Mouse (Mus musculus) spleen, postnatal 14 days (tissue): ENCODE measurements at regions not wholly inside any gene's neighbourhood (a gene's known extent, or its start where the extent isn't known, plus 50 kb on each side); places are given as distances from the start of the nearest gene placed in this dataset.

Experiments
- DNase-seq, 2 experiments: peaks; one replicate each; pipeline ENCODE4 v3.0.0; 2021 to 2022; ENCODE audit warnings: low spot score in 2 of 2

- DNase-seq: no peak
Measured at GRCm38 (mm10) chr12:25265560-25266525, 168.9 kb upstream of the Id2 start.

DNA sequence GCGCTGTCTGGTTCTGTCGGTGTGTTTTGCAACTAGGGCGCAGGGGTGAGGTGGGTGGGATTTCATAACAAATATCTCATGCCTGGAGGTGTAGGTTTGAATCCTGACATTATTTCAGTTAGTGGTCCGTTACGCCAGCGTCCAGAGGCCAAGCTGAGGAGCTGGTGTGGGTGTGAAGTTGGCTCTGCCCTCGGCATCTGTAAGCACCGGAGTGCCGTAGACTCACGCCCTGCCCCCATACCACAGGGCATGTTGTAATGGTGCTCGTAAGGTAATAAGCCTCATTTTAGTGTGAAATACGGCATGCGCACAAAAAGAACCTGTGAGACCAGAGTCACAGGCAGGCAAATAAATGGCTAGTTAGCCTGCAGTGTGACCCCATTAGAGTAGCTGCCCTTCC is 168.1 kb upstream of the Id2 start:
- DNase-seq: no peak

DNA sequence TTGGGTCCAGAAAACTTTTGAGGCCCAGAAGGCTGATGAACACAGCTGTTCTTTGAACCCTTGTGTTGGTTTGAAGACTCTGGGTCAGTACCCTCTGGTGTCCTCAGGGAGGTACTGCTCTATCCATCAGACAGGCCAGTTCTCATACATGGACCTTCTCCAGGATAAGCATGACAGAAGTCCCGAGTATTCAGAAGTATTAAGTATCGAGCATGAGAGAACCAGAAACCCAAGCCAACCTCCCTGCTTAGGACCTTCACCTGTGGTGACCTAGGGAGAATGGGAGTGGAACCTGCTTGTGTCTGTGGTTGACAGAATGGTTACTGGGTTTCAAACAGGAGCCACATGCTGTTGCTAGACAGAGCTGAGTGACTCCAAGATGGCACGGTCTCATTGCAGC is 167.5 kb upstream of the Id2 start:
- no peak for DNase-seq

DNA sequence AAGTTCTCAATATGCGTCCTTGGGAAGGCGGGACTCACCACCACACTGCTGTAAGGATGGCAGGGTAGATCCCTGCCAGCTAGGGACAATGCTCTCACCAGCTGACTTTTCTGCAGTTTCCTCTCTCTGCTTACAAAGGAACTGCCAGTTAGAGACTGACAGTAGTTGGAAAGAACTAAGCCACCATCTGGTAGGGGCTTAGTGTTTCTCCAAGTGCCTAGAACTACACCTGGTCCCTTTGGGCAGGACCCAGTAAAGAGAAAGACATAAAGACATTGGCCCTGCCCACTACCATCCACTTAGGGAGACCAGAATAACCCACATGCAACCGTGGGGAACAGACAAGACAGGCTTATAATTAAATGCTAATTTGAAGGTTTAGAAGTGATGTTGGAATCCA is 165.5 kb upstream of the Id2 start:
- no peak for DNase-seq

DNA sequence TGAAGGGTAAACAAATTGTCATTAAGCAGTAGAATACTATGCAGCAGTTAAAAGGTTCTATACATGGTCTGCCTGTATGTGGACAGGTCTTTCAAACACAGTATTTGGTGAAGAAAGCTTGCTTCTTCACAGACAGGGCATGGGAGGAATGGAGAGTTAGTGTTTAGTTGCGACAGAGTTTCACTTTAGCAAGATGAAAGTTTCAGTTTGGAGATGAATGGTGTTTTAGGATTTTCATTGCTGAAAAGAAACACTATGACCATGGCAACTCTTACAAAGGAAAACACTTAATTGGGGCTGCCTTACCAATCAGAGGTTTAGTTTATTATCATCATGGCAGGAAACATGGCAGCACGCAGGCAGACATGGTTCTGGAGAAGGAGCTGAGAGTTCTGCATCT is 162.2 kb upstream of the Id2 start:
- DNase-seq: no peak

DNA sequence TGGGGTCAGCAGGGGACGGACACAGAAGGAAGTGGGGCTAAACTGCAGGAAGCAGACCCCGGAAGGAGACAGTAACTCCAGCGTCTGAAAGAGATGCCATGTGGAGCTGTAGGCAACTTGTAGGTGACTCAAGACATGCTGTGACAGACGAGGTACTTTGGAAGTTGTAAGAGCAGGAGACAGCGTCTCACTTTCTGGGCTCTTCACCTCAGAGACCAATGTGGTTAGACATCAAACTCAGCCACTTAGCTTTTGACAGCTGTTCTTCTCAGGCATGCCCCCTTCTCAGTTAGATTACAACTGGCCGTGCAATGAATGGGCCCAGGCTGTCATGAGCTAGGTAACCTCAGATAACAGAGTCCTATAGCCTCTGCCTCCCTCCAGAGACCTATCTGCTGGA is 159.3 kb upstream of the Id2 start:
- no peak for DNase-seq

DNA sequence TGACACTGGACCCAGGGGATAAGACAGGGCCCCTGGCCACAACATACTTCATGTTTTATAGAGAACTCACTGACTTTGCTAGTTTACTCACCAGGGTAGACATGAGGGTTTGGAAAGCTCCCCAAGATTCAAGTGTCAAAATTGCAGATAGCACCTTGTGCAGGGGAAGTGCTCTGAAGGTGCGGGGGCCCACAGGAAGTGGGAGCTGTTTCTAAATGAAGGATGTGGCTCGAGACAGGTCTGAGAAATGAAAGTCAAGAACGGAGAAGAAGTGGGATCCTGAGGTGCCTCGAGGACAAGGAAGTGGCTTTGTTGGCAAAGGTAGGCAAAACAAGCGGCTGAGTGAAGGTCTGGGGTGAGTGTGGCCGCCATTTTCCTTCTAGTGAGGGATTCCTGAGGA is 157.8 kb upstream of the Id2 start:
- DNase-seq: no peak

DNA sequence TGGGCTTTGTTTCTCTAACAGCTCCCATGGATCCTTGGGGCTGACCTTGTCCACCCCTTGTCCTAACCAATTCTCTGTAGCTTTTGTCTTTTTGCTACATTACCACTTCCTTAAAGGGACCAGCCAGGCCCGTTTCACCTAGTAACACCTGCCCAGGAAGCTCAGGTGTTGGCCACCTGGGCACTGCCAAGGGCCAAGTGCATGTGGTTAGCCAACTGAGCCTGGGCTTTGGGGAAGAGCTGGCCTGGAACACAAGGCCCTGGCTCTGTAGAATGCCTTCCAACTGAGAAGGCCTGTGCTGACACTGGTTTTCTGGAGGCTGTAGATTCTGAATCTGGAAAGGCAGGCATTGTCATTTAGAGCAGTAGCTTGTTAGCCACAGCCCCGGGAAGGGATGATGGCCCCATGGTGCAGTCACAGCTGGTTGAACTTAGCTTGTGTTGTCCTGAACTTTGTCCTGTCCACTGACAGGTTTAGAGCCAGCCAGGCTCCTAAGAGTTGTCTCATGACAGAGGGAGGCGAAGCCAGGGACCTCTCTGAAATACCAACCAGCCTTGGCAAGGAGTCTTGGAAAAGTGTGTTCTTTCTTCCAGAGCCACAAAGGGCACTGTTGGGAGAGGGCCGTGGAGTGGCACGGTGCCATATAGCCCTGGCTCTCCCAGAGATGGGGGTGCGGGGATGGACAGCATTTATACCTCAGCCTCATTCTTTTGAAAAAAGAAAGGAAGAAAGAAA is 156.0 kb upstream of the Id2 start:
- DNase-seq: no peak

DNA sequence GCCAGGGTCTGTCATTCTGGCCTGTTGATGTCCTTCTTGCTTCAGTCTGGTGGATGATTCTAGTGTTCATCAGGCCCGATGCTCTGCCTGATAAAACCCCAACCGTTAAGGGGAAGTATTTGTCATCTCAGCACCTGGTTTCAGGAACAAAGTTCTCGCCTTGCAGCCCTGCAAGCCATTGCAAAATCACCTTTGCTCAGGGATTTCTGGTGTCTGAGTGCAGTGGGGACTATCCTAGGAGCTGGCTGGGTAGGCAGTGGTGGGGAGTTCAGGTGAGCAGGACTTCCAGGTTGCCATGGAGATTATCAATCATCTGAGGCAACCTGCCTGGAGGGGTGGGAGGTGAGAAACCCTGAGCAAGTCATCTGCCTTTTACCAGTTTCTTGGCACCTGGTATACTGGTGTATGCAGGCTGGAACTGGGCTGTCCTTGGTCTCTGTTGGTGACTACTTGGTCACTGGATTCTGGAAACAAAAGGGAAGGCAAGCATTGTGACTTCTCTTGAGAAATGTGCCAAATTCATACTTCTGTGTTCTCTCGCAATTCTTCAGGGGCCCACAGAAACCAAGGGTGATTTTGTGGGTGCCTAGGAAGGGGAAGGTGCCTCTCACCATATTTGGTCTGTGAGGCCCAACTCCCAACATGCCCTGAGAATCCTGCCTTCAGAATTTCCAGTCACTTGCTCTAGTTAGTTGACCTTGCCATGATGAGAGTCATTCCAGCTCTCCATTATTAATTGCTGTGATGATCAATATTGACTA is 154.7 kb upstream of the Id2 start:
- no peak for DNase-seq

DNA sequence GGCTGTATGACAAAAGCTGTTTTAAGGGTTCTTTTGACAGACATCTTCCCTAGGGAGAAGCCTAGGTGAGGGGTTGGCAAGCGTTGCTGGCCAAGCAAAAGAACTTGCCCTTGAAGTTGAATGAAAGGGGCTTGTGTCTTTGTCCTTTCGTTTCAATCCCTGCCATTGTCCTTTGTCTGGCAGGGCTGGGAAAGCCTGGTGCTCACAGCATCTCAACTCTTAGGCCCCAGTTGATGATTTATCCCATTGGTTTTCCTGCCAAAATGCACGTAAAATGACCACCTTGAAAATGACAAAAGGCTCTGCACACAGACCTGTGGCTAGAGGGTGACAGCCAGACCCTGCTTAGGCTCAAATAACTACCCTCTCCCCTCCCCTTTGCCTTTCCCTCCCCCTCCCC is 153.9 kb upstream of the Id2 start:
- DNase-seq: no peak

DNA sequence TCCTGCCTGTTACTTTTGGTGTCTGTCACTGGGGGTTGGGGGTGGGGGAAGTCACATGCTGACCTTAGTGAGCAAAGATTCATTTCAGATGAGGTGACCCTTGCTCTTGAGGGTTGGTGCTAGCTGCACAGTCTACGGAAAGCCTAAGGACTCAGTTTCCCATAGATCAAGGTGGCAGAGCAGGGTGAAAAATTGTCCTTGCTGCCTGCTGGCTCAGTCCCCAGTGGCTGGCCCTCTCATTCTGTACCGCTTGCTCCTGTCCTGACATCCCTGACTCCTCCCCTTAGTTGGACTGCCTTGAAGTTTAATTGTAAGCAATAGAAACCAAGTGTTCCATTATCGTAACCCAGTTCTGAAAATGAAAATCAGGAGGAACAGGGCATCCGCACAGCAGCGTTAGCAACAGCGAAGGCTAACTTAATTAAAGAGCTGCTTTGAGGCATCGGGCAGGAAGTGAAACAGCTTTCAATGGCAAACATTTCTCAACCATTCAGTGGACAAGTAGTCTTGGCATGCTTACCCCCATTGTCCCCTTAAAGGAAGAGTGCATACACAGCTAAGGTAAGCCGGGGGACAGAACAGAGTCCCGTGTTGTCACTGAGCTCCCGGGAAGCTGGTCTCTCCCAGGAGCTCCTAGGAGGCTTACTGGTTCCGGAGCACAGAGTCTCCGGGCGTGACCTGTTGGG is 151.9 kb upstream of the Id2 start:
- no peak for DNase-seq

- no peak for DNase-seq
Measured at GRCm38 (mm10) chr12:25246566-25246965, 149.6 kb upstream of the Id2 start.

DNA sequence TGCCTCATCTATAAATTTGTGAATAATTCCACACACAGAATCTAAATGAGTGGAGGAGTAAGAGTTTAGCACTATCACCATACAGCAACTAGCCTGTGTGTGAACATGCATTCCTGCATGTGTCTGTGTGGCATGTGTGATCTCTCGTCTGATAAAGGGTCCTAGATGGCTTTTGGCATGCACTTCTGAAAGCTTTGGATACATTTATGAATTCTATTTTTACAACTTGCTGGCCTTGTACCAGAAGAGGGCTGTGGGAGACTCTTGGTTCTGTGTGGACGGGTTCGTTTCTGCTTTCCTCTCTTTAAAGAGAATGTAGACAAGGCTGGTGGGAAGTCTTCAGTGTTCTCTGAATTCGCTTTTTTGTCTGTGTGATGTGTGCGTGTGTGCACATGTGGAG is 148.7 kb upstream of the Id2 start:
- no peak for DNase-seq

DNA sequence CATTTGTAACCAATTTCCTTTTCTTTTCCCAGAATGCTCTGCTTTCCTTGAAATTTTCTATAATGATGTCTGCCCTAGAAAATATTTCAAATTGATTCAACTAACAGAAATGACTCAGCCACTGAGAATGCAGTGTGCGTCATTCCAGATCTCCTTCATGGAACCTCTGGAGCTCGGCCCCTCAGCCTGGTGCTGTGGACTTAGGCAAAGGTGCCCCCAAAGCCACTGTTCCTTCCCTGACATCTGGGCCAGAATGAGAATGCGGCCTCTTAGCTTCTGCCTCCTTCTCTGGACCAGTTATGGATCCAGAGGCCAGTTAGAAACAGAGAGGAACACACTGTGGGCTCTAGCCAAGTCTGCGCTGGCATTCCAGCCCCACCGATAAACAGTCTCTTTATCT is 148.3 kb upstream of the Id2 start:
- no peak for DNase-seq

GRCm38 (mm10) chr12:25244666-25245065 is 147.7 kb upstream of the Id2 start:
- DNase-seq: no peak

DNA sequence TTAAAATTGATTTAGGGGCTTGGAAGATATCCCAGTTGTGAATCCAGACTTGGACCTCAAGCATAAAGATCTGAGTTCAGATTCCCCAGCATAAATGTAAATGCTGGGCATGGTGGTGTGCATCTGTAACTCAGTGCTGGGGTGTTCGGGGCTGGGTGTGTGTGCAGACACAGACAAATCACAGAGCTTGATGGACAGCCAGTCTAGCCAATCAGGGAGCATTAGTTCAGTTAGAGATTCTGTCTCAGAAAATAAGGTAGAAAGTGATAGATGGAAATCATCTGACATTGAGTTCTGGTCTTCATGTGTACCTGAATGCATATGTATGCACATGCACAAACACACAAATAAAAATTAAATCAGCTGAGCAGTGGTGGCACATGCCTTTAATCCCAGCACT is 147.0 kb upstream of the Id2 start:
- no peak for DNase-seq

- DNase-seq: no peak
Measured at GRCm38 (mm10) chr12:25242369-25242768, 145.4 kb upstream of the Id2 start.

- no peak for DNase-seq
Measured at GRCm38 (mm10) chr12:25241675-25242074, 144.7 kb upstream of the Id2 start.

- DNase-seq: no peak
Measured at GRCm38 (mm10) chr12:25240796-25241195, 143.9 kb upstream of the Id2 start.

DNA sequence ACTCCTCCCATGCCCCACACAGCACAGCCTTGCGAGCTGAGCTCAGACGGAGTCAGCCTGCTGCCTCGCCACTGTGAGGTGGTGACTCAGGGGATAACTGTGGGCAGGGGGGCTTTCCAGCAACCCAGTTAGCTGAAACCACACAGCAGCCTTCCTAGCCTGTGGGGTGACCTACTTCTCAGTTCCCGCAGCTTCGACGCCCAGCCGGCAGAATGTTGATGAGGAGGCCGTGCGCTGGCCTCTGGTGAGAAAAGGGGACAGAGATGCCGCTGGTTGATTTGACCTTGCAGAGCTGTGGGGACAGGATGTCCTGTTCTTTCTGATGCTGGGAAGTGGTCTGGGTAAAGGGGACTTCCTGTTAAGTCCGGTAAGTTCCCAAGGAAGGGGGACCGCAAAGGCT is 143.2 kb upstream of the Id2 start:
- no peak for DNase-seq

GRCm38 (mm10) chr12:25235071-25235470 is 138.1 kb upstream of the Id2 start:
- DNase-seq: no peak

DNA sequence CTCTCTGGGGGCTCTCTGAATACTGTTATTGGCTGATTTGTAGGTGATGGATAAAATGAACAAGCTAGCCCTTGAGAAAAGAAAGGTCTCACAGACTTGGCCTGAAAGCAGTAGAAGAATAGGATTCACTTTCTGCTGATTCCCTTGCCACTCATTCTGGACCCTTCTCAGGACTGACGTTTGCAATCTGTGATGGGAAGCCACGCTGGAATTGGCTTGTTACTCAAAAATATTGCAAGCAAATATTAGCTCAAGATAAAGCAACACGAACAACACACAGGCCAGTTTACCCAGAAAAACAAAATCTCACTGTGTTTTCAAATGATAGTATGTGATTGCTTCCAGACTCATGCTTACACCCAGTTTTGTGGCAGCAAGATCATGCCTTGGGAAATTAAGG is 137.7 kb upstream of the Id2 start:
- no peak for DNase-seq
